Mouse (Mus musculus) heart, postnatal 0 days (tissue): ENCODE results near the gene Psmb1.

Experiments used
- CTCF ChIP-seq: IDR thresholded peaks from 2 replicates; pipeline ENCODE4 v1.5.1; 2016; ENCODE audit warnings: antibody characterized with exemption, control low read depth, low read depth
- EP300 ChIP-seq: IDR thresholded peaks from 2 replicates; pipeline ENCODE4 v1.6.1; 2016; ENCODE audit warnings: antibody characterized with exemption, low read depth

- no peak for TF ChIP-seq CTCF
- TF ChIP-seq EP300 = no peak
Measured at GRCm38 (mm10) chr17:15440067-15440462, 59.5 kb downstream of the Psmb1 start.
